ENCODE assay signal across 11 mouse cellular contexts in genomic region chr8:123334467-123334866, GRCm38 (mm10). TPM values are rescaled to one million over a fixed set of nuclear protein-coding genes. Genes with fewer than 3 reads are reported as not detected.
DNase-seq lines count a peak whose midpoint lies in the region; ATAC-seq and TF ChIP-seq lines count a peak whose summit lies in the region.
"Had no signal": no experiment of that assay in that cellular context is flagged by ENCODE, and none has a peak within 500 bp of the region (broad histone marks: within the 10 kb centered on the region; RNA-seq: fewer than 3 reads in every experiment).

No protein-coding gene starts in this region.

- ATAC-seq in hindbrain, embryonic 11.5 days (ENCODE audit: low FRiP score), result no peak
- ATAC-seq in midbrain, embryonic 13.5 days, result no peak

- H3K4me3 ChIP-seq in E14TG2a.4 (replicated peaks; ENCODE audit: low read length), result peak overlapping the region; percentile 86
- no peak overlapping the region for H3K4me3 ChIP-seq in ES-Bruce4 (ENCODE audit: low read depth, low read length)
- H3K4me3 ChIP-seq in hindbrain, embryonic 11.5 days (ENCODE audit: low read depth, low read length), result peak overlapping the region; percentile 84
- peak overlapping the region; percentile 88 for H3K4me3 ChIP-seq in midbrain, embryonic 13.5 days (replicated peaks)
- H3K4me3 ChIP-seq: erythroblast, embryonic 14.5 days had no signal

- H3K27ac ChIP-seq in ES-Bruce4 (ENCODE audit: insufficient read depth, low read length), result peak overlapping the region; percentile 71
- H3K27ac ChIP-seq in hindbrain, embryonic 11.5 days (ENCODE audit: low read depth, low read length), result peak overlapping the region; percentile 61
- peak overlapping the region; percentile 95 for H3K27ac ChIP-seq in midbrain, embryonic 13.5 days

- WGBS in hindbrain, embryonic 11.5 days, result 0% methylated on average over 1 of the region's 1 CpGs
- WGBS in midbrain, embryonic 13.5 days, result 0% methylated on average over 1 of the region's 1 CpGs

- H3K36me3 ChIP-seq in E14TG2a.4 (ENCODE audit: insufficient read depth, low read length) (no peaks in the 10 kb centered on the region), ES-Bruce4 (ENCODE audit: control insufficient read depth, insufficient read depth, low read length, poor library complexity, severe bottlenecking) (no peaks in the 10 kb centered on the region)
- no peaks in the 10 kb centered on the region for H3K36me3 ChIP-seq in hindbrain, embryonic 11.5 days (ENCODE audit: control insufficient read depth, insufficient read depth, low read length)
- no peaks in the 10 kb centered on the region; the same call in 1 of the 2 replicates for H3K36me3 ChIP-seq in midbrain, embryonic 13.5 days

- H3K9ac ChIP-seq in ES-Bruce4 (ENCODE audit: low read depth, poor library complexity, severe bottlenecking), result no peak overlapping the region
- peak overlapping the region; percentile 91; the same call in 1 of the 2 replicates for H3K9ac ChIP-seq in hindbrain, embryonic 11.5 days (ENCODE audit: low read depth, low read length)
- peak overlapping the region; percentile 95 for H3K9ac ChIP-seq in midbrain, embryonic 13.5 days (replicated peaks)

- no peak for TF ChIP-seq POLR2A in ES-Bruce4 (IDR thresholded peaks at IDR 0.05; ENCODE audit: insufficient read depth, low read length)

- DNase-seq in hindbrain, embryonic 11.5 days (ENCODE audit: low spot score), result peak; percentile 5
- no peak for DNase-seq in gastrocnemius, postnatal 4 days (ENCODE audit: low spot score in 2 of 2)
- DNase-seq in lung, postnatal 4 days, result no peak
- no peak for DNase-seq in embryo, embryonic 9.5 days (ENCODE audit: extremely low spot score)
- DNase-seq: lung, postnatal 10 days; retina, postnatal 1 day; thymus, postnatal 25 days had no signal

- TF ChIP-seq EP300 in ES-Bruce4 (IDR thresholded peaks at IDR 0.05; ENCODE audit: insufficient read depth, low read depth, low read length), result 0 out of 2 replicates have a peak, but pooled peaks have one; percentile 41

- H3K4me2 ChIP-seq in hindbrain, embryonic 11.5 days (replicated peaks; ENCODE audit: low read depth, low read length), result peak overlapping the region; percentile 87
- H3K4me2 ChIP-seq in midbrain, embryonic 13.5 days (replicated peaks), result peak overlapping the region; percentile 84

- H3K27me3 ChIP-seq in E14TG2a.4 (ENCODE audit: insufficient read depth, low read length), result no peaks in the 10 kb centered on the region
- H3K27me3 ChIP-seq in ES-Bruce4 (ENCODE audit: control insufficient read depth, insufficient read depth, low read length, poor library complexity, severe bottlenecking), result no peaks in the 10 kb centered on the region
- H3K27me3 ChIP-seq in hindbrain, embryonic 11.5 days (ENCODE audit: control insufficient read depth, insufficient read depth, low read length), result no peaks in the 10 kb centered on the region
- no peaks in the 10 kb centered on the region for H3K27me3 ChIP-seq in midbrain, embryonic 13.5 days

- no peak for TF ChIP-seq CTCF in E14TG2a.4 (conservative IDR thresholded peaks at IDR 0.05; ENCODE audit: low read length)
- TF ChIP-seq CTCF in ES-Bruce4 (IDR thresholded peaks at IDR 0.05; ENCODE audit: low read depth, low read length), result no peak

- H3K9me3 ChIP-seq in E14TG2a.4 (ENCODE audit: low read length) (no peaks in the 10 kb centered on the region), ES-Bruce4 (replicated peaks; ENCODE audit: control insufficient read depth, insufficient read depth, low read length, poor library complexity, severe bottlenecking) (no peaks in the 10 kb centered on the region)
- no peaks in the 10 kb centered on the region for H3K9me3 ChIP-seq in hindbrain, embryonic 11.5 days (ENCODE audit: control insufficient read depth, low read length)
- H3K9me3 ChIP-seq in midbrain, embryonic 13.5 days, result no peaks in the 10 kb centered on the region

- H3K4me1 ChIP-seq in E14TG2a.4 (replicated peaks; ENCODE audit: low read depth, low read length) (peaks cover 82% of the 10 kb centered on the region), ES-Bruce4 (ENCODE audit: control insufficient read depth, insufficient read depth, low read length) (peaks cover 6% of the 10 kb centered on the region)
- 0 out of 2 replicates have a peak, but pooled peaks cover 3% of the 10 kb centered on the region for H3K4me1 ChIP-seq in hindbrain, embryonic 11.5 days (replicated peaks; ENCODE audit: control insufficient read depth, insufficient read depth, low read length)
- peaks cover 35% of the 10 kb centered on the region for H3K4me1 ChIP-seq in midbrain, embryonic 13.5 days (replicated peaks)

RNA-seq across cellular contexts. Expression of gene Spire2, which starts 2.0 kb away (rescaled TPM):
- 4.2 and 5.0 TPM in 2 replicates for polyA plus RNA-seq in ES-Bruce4 (2011; ENCODE audit: insufficient read depth, insufficient read length, low read depth, missing spikeins)
- 13.1 and 13.2 TPM in 2 replicates for polyA plus RNA-seq in hindbrain, embryonic 11.5 days (2014; fragmentation: Nextera tagmentation; extraction: Ambion mirVana)
- polyA plus RNA-seq in midbrain, embryonic 13.5 days (2015; fragmentation: Nextera tagmentation; extraction: Ambion mirVana), result 31.8 and 38.7 TPM in 2 replicates
- total RNA-seq in gastrocnemius, postnatal 4 days (2021), result 1 to 10 TPM in 1 of 2 experiments, under 1 TPM in 1; 0.70 to 1.3 TPM

RNA-seq across cellular contexts. Expression of gene Fanca, which starts 16.1 kb away (rescaled TPM):
- 56.4 and 58.9 TPM in 2 replicates for polyA plus RNA-seq in ES-Bruce4 (2011; ENCODE audit: insufficient read depth, insufficient read length, low read depth, missing spikeins)
- polyA plus RNA-seq in hindbrain, embryonic 11.5 days (2014; fragmentation: Nextera tagmentation; extraction: Ambion mirVana), result 26.9 and 35.4 TPM in 2 replicates
- 14.0 and 15.2 TPM in 2 replicates for polyA plus RNA-seq in midbrain, embryonic 13.5 days (2015; fragmentation: Nextera tagmentation; extraction: Ambion mirVana)
- total RNA-seq in gastrocnemius, postnatal 4 days (2021), result 10 to 100 TPM in 1 of 2 experiments, 1 to 10 TPM in 1; 9.5 to 12.1 TPM

RNA-seq across cellular contexts. Expression of gene Tcf25, which starts 39.1 kb away (rescaled TPM):
- 239 TPM in 2 replicates for polyA plus RNA-seq in ES-Bruce4 (2011; ENCODE audit: insufficient read depth, insufficient read length, low read depth, missing spikeins)
- 179 and 181 TPM in 2 replicates for polyA plus RNA-seq in hindbrain, embryonic 11.5 days (2014; fragmentation: Nextera tagmentation; extraction: Ambion mirVana)
- 238 and 263 TPM in 2 replicates for polyA plus RNA-seq in midbrain, embryonic 13.5 days (2015; fragmentation: Nextera tagmentation; extraction: Ambion mirVana)
- total RNA-seq in gastrocnemius, postnatal 4 days (2021), result 100 to 1,000 TPM; 174 to 177 TPM
